Mouse (Mus musculus) right cerebral cortex, postnatal 25 days (tissue): Measurements from ENCODE around the gene Samd9l.
"Not testable (repeated sequence)": the region's sequence is repeated elsewhere in the genome, so short reads cannot be mapped to it uniquely, and the experiment has no call there.

Source experiments
- DNase-seq: peaks from one replicate; pipeline ENCODE4 v3.0.0; 2022

Samd9l gene

DNA sequence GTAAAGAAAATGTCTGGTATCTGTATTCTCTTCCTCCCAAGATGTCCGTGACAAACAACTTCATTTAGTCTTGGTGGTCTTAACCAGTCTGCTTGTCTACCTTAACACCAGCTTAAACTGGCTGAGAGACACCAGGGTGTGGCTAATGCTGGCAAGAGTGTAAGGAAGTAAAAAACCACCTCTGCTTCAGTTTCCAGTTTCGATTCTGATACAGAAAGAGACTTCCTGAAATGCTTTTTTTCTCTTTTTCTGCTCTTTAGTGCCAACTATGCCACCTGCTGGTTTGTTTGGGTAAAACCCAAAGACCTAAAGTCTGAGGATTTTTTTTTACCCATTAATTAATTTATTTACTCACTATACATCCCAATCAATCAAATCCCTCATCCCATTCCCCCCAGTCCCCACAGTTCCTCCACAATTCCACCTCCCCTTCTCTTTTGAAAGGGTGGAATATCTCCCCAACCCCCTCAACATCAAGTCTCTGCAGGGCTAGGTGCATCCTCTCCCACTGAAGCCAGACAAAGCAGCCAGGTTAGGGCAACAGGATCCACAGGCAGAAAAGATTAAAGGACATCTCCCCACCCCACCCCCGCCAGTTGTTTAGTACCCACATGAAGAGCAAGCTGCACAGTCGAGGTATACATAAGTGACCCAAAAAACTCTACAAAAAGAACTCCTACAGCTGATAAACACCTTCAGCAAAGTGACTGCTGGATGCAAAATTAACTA, at the start of gene Samd9l:
Gene Samd9l (minus strand): TSS at position 233 of the 729 bp plus-strand sequence.
- DNase-seq, result peak; percentile 27

DNA sequence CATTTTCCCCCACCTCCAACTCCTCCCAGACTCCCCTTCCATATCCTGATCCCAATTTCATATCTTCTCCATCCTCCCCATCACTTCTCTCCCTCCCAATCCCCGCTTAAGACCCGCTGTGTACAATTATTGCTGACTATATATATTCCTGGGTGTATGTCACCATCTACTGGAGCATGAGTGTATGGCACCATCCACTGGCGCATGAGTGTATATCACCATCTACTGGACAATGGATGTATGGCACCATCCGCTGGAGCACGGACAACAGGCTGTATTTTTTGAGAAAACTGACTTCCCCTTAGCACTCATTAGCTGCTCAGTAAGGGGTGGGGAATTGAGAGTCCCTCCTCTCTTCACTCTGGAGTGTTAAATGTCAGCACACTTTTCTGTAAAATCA, 48.0 kb upstream of the Samd9l start:
- DNase-seq, result peak; percentile 45

DNA sequence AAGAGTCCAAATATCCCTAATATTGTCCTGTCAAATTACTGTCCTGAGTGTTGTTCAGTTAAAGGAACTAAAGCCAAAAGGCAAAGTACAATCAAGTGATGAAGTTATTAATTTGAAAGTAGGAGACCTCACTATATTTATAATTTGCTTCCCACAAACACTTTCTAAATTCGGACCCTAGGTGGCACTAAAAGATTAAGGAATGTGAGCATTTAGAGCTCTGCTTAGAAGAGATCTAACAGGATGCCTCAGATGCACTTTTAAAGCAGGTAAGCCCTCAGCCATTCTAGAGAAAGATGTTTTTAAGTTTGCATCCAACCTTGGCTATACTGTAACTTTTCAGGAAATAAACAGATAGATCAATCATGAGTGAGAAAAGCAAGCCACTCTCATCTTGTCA, 44.5 kb upstream of the Samd9l start:
- DNase-seq, result no peak

DNA sequence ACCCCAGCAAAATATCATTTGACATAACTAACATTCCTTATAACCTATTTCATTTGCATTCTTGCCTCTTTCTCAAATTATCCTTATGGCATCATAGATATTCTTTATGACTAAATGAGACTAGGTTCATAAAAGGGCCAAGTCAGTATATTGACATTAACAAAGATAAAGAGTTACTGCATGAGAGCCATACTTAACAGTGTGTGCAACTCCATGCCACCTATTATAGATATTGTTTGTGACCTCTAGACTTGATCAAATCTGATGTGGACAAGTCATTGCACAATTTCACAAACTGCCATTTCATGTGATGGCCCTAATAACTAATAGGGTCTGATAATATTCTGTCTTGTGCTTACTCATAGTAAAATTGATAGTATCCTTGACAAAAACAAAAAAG, 36.7 kb upstream of the Samd9l start:
- DNase-seq, result no peak

DNA sequence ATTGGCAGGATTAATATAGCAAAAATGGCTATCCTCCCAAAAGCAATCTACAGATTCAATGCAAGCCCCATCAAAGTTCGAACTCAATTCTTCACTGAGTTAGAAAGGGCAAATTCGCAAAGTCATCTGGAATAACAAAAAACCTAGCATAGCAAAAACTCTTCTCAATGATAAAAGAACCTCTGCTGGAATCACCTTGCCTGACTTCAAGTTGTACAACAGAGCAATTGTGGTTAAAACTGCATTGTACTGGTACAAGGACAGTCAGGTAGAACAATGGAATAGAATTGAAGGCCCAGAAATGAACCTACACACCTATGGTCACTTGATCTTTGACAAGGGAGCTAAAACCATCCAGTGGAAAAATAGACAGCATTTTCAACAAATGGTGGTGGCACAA, 31.6 kb upstream of the Samd9l start:
- not testable (repeated sequence) for DNase-seq

DNA sequence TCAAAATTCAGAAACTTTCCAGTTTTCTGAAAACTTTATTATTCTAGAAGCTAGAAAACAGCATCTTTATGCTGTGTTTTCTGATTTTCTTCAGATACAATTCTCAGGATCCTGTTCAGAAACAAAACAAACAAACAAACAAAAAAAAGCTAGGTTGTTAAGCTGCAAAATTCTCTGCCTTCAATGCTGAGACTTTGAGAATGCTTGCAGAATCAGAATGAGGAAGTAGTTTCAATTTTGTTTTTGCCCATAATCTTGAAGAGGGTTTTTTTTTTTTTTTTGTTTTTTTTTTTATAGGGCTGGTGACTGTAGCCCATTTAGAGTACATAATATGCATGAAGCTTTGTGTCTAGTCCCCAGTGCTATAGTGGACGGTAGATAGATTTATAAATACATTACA, 27.7 kb upstream of the Samd9l start:
- DNase-seq, result no peak

DNA sequence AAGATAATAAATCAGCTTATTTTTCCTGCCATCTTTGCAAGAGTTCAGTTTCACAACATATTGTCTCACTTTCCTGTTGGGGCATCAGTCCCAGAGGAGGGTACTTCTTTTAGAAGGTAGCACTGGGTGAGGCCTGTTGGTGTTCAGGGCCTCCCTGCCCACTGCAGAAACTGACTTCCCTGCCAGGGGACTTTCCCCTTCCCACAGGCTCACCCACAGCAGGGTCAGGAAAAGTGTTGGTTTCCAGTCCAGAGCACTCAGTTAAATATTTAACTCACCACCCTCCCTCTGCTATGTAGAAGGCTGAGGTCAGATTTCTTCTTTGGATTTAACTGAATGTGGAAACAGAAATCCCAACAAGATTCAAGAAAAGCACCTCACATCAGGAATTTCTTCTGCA, 26.0 kb upstream of the Samd9l start:
- not testable (repeated sequence) for DNase-seq

DNA sequence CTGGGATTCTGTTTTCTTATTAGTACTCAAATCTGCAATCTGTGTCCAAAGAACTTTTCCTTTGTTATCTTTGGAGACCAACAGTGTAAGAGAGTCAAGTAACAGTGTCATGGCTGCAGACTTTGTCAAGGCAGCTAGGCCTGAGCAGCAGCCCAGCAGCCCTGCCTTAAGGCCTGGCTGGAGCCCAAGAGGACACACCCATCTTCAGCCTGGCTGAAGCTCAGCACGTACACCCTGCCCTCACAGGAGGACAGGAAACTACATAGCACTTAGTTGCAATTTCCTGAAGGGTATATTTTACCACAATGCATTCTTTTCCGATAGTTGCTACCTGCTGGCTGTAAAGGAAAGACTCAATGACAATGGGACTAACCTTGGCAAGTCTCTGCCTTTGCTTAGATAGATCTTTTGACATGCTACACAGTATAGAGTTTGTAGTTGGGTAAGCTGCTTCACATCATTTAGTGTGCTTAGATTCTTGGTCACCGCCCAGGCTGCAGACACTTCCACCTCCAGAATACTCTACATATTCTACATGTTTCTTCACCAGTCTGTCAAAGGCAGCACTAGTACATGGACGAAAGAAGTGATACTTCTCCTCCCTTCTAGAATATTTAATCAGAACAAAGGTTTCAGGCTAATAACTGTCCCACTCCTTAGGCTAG, 25.4 kb upstream of the Samd9l start:
- DNase-seq, result not testable (repeated sequence)

DNA sequence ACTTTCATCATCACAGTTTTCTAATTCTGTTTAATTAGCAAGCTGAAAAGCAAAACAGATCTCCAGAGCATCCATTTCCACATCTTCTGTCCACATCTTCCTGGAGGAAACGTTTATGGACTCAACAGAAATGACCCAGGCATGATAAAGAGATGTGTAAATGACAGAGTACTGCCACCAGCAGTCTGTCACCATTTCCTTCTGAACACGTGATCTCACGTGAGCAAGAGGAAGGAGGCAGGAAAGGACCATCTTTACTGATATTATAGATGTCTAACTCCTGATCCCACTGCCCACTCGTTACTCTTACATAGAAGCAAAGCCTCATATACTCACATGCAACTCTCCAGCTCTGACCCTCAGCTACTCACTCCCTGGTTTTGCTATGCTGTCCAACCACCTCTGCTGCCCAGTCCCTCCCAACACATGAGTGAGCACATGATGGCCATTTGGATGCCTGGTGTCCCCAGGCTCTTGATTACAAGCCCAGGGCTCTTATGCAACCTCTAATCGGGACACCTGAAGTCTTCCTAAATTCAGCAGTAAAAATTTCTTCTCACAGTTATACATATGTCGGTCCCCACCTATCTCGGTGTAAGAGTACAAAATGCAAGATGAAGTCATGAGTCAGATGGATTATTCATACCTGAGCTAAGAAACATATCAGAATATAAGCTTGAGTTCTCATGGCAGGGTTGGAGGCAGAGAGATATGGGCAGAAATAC, 2.0 kb downstream of the Samd9l start:
- DNase-seq, result not testable (repeated sequence)

DNA sequence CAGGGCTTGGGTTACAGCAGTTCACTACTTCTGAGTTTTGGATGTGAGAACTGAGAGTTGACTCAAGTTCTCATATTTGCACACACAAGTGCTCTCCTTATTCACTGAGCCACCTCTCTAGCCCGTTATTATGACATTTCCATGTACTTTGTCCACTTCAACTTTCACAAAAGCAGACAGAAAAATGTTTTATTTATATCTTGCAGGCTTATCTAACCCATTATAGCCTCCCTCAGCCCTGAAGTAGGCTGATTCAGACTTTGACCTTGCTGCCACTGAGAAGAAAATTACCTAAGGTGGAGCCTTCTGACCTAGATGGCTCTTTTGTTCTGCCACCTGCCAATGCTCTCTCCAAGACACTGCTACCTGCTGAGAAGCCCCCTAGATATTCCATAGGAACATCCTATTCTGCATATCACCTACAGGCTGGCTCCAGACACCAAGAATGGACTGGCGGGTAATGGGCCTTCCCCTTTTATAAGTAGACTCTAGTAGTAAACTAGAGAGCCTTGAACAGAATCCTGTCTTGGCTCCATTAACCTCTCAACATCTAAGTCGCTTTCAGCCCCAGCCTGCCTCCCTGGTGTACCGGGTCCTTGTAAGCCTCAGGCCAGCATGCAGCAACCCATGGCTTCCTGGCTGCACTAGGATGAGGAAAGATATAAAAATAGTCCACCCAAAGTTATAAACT, 3.3 kb downstream of the Samd9l start:
- DNase-seq, result not testable (repeated sequence)

DNA sequence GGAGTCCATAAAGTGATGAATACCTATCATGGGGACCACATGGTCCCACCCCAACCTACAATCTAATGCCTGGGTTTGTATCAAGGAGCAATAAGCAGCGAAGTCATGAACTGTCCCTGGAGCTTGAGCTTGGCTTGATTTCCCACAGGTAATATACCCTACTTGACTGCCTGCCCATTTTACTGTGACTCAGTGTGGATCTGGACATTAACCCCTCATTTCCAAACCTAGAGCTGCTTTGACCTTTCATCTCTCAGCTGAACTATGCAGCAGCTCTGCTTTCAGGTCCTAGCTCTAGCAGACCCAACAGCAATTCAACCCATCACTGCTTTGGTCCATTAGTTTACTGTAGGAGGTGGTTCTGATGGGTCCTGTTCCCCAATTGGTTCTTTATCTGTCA, 9.4 kb downstream of the Samd9l start:
- DNase-seq, result no peak

DNA sequence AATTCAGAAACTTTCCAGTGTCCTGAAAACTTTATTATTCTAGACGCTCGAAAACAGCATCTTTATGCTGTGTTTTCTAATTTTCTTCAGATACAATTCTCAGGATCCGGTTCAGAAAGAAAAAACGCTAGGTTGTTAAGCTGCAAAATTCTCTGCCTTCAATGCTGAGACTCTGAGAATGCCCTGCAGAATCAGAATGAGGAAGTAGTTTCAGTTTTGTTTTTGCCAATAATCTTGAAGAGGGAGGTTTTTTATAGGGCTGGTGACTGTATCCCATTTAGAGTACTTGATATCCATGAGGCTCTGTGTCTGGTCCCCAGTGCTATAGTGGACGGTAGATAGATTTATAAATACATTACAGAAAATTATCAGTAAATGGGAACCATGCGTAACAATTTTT, 12.8 kb downstream of the Samd9l start:
- DNase-seq, result no peak

DNA sequence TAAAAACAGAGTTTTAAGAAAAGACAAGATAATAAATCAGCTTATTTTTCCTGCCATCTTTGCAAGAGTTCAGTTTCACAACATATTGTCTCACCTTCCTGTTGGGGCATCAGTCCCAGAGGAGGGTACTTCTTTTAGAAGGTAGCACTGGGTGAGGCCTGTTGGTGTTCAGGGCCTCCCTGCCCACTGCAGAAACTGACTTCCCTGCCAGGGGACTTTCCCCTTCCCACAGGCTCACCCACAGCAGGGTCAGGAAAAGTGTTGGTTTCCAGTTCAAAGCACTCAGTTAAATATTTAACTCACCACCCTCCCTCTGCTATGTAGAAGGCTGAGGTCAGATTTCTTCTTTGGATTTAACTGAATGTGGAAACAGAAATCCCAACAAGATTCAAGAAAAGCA, 14.6 kb downstream of the Samd9l start:
- DNase-seq, result not testable (repeated sequence)

DNA sequence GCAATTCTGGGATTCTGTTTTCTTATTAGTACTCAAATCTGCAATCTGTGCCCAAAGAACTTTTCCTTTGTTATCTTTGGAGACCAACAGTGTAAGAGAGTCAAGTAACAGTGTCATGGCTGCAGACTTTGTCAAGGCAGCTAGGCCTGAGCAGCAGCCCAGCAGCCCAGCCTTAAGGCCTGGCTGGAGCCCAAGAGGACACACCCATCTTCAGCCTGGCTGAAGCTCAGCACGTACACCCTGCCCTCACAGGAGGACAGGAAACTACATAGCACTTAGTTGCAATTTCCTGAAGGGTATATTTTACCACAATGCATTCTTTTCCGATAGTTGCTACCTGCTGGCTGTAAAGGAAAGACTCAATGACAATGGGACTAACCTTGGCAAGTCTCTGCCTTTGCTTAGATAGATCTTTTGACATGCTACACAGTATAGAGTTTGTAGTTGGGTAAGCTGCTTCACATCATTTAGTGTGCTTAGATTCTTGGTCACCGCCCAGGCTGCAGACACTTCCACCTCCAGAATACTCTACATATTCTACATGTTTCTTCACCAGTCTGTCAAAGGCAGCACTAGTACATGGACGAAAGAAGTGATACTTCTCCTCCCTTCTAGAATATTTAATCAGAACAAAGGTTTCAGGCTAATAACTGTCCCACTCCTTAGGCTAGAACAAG, 15.1 kb downstream of the Samd9l start:
- DNase-seq, result not testable (repeated sequence)

DNA sequence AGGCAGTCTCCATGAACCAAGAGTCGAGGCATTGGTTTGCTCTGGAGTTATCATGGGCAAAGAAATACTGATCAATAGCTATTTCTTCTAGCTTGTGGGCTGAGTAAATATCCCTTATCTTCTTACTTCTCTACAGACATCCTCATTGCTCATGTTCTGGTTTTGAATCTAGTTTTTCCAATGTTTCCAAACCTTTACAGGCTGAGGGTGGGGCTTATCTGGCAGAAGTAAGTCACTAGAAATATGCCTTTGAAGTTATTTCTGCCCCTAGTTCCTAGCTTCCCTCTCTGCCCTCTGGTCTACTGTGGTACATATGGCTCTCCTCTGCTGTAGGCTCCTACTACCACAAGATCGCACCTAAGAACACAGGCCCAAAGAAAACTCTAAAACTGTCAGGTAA, 20.2 kb downstream of the Samd9l start:
- no peak for DNase-seq

DNA sequence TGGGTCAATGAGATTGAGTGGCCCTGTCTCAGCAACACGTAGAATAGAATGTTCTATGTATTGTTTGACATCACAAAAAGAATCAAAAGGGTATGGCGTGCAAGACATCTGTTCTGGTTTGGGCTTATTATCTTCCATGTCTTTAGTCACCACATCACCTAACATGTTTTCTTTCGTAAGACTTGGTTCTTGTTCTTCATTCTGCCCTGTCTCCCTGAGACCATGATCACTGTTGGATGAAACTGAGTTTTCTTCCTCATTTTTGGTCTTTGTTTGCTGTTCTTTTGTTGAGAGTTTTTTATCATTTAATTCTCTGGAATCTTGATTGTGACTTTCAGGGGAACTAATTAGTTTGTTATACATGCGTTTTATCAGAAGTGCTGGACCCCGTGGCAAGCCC, 22.7 kb downstream of the Samd9l start:
- no peak for DNase-seq

DNA sequence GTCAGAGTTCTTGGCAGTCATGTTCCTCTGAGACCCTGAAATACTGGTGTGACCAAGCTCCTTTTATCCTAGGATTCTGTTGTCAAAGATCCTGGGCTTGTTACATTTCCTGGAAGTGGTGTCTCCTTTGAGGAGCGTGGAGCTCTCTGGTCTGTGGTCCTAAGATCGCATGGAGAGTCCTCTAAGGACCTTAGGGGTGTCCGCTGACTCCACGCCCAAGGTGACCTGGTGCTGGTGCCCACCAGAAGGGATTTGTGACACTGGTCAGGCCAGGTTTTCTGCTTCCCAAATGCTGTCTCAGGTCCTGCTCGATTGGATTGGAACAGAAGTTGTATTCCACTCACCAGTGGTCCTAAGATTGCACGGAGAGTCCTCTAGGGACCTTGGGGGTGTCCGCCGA, 29.8 kb downstream of the Samd9l start:
- no peak for DNase-seq

DNA sequence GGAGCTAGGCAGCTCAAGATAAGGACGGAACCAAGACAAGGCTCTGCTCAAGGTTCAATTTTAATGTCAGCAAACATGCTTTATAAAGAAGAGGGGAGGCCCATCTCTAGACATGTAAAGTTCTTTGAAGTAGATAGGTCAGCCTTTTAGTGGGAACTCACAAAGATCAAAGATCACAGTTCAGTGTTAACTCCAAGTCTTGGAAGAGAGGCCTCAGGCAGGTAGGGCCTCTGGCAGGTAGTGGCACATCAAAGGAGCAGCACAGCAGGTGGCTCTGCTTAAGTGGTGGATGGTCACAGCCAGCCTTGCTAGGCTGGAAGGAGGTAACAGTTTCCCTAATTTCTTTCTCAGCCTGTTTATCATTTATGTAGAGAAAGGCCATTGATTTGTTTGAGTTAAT, 33.8 kb downstream of the Samd9l start:
- DNase-seq, result not testable (repeated sequence)

DNA sequence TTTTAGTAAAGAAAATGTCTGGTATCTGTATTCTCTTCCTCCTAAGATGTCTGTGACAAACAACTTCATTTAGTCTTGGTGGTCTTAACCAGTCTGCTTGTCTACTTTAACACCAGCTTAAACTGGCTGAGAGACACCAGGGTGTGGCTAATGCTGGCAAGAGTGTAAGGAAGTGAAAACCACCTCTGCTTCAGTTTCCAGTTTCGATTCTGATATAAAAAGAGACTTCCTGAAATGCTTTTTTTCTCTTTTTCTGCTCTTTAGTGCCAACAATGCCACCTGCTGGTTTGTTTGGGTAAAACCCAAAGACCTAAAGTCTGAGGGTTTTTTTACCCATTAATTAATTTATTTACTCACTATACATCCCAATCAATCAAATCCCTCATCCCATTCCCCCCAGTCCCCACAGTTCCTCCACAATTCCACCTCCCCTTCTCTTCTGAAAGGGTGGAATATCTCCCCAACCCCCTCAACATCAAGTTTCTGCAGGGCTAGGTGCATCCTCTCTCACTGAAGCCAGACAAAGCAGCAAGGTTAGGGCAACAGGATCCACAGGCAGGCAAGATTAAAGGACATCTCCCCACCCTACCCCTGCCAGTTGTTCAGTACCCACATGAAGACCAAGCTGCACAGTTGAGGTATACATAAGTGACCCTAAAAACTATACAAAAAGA, 53.3 kb downstream of the Samd9l start:
- DNase-seq, result peak; percentile 7

DNA sequence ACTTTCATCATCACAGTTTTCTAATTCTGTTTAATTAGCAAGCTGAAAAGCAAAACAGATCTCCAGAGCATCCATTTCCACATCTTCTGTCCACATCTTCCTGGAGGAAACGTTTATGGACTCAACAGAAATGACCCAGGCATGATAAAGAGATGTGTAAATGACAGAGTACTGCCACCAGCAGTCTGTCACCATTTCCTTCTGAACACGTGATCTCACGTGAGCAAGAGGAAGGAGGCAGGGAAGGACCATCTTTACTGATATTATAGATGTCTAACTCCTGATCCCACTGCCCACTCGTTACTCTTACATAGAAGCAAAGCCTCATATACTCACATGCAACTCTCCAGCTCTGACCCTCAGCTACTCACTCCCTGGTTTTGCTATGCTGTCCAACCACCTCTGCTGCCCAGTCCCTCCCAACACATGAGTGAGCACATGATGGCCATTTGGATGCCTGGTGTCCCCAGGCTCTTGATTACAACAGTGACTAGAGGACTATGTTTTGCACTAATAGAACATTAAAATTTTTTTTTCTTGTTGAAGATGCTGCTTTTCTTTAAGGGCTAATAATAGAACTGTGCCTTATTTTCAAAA, 54.2 kb downstream of the Samd9l start:
- DNase-seq, result not testable (repeated sequence)

DNA sequence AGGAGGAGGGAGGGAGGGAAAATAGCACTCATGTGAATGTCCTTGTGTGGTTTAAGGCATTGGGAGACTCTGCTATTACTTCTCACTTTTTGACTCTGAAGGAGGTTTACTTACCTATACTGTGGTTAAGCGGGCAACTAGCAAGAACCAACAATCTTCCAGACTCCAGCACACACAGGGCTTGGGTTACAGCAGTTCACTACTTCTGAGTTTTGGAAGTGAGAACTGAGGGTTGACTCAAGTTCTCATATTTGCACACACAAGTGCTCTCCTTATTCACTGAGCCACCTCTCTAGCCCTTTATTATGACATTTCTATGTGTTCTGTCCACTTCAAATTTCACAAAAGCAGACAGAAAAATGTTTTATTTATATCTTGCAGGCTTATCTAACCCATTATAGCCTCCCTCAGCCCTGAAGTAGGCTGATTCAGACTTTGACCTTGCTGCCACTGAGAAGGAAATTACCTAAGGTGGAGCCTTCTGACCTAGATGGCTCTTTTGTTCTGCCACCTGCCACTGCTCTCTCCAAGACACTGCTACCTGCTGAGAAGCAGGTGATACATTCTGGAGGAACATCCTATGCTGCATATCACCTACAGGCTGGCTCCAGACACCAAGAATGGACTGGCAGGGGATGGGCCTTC, 55.6 kb downstream of the Samd9l start:
- not testable (repeated sequence) for DNase-seq
